In genomic region chr7:98702283-98703240, GRCm38 (mm10) we compare ENCODE assay signal across 7 mouse cellular contexts. TPM values are rescaled to one million over a fixed set of nuclear protein-coding genes. Genes with fewer than 3 reads are reported as not detected.
DNase-seq lines count a peak whose midpoint lies in the region; ATAC-seq lines count a peak whose summit lies in the region.

TSS of gene Thap12 (plus strand) at chr7:98703103.

- peak; percentile 97 for ATAC-seq in embryonic facial prominence, embryonic 11.5 days (replicated peaks; ENCODE audit: insufficient number of reproducible peaks, low FRiP score, low TSS enrichment, low read depth)
- peak; percentile 93 for ATAC-seq in granulocyte monocyte progenitor cell, adult 5-6 weeks (replicated peaks; ENCODE audit: poor library complexity, severe bottlenecking)
- ATAC-seq in midbrain, embryonic 13.5 days, result peak; percentile 99

- 2% methylated on average over 64 of the region's 65 CpGs for WGBS in embryonic facial prominence, embryonic 11.5 days
- WGBS in limb, embryonic 10.5 days, result 4% methylated on average over 65 of the region's 65 CpGs
- WGBS in midbrain, embryonic 13.5 days, result 3% methylated on average over 65 of the region's 65 CpGs

- DNase-seq in adrenal gland, postnatal 14 days, result peak; percentile 100
- DNase-seq in embryonic facial prominence, embryonic 11.5 days (ENCODE audit: low spot score), result peak; percentile 100
- DNase-seq in kidney, adult 11 months, result peak; percentile 99
- peak; percentile 100 for DNase-seq in limb, embryonic 10.5 days (ENCODE audit: low spot score)
- DNase-seq in spleen, adult 12 weeks (ENCODE audit: low spot score), result peak; percentile 98

- H3K27ac ChIP-seq in embryonic facial prominence, embryonic 11.5 days (replicated peaks; ENCODE audit: low read depth, low read length), result peak within 1 kb of the TSS; percentile 62
- H3K27ac ChIP-seq in limb, embryonic 10.5 days, result peak within 1 kb of the TSS; percentile 94
- H3K27ac ChIP-seq in midbrain, embryonic 13.5 days, result peak within 1 kb of the TSS; percentile 86

- peak within 1 kb of the TSS; percentile 58 for H3K4me2 ChIP-seq in embryonic facial prominence, embryonic 11.5 days (ENCODE audit: low read depth, low read length)
- H3K4me2 ChIP-seq in midbrain, embryonic 13.5 days (replicated peaks), result peak within 1 kb of the TSS; percentile 75

- H3K9me3 ChIP-seq in embryonic facial prominence, embryonic 11.5 days (replicated peaks; ENCODE audit: control insufficient read depth, low read length), result no peaks in the 10 kb centered on the region
- H3K9me3 ChIP-seq in limb, embryonic 10.5 days (replicated peaks), result no peaks in the 10 kb centered on the region
- no peaks in the 10 kb centered on the region for H3K9me3 ChIP-seq in midbrain, embryonic 13.5 days

- no peaks in the 10 kb centered on the region for H3K27me3 ChIP-seq in embryonic facial prominence, embryonic 11.5 days (ENCODE audit: control insufficient read depth, insufficient read depth, low read length)
- H3K27me3 ChIP-seq in limb, embryonic 10.5 days (ENCODE audit: low read depth, poor library complexity, severe bottlenecking), result no peaks in the 10 kb centered on the region
- no peaks in the 10 kb centered on the region for H3K27me3 ChIP-seq in midbrain, embryonic 13.5 days

- H3K36me3 ChIP-seq in embryonic facial prominence, embryonic 11.5 days (replicated peaks; ENCODE audit: control insufficient read depth, insufficient read depth, low read depth, low read length), result no peaks in the 10 kb centered on the region
- H3K36me3 ChIP-seq in limb, embryonic 10.5 days, result 0 out of 2 replicates have a peak, but pooled peaks cover 4% of the 10 kb centered on the region
- no peaks in the 10 kb centered on the region for H3K36me3 ChIP-seq in midbrain, embryonic 13.5 days

- H3K4me1 ChIP-seq in embryonic facial prominence, embryonic 11.5 days (ENCODE audit: control insufficient read depth, insufficient read depth, low read length), result no peaks in the 10 kb centered on the region
- H3K4me1 ChIP-seq in limb, embryonic 10.5 days, result peaks cover 34% of the 10 kb centered on the region
- H3K4me1 ChIP-seq in midbrain, embryonic 13.5 days (replicated peaks), result peaks cover 29% of the 10 kb centered on the region

- peak within 1 kb of the TSS; percentile 96 for H3K4me3 ChIP-seq in embryonic facial prominence, embryonic 11.5 days (ENCODE audit: low read depth, low read length)
- H3K4me3 ChIP-seq in limb, embryonic 10.5 days, result peak within 1 kb of the TSS; percentile 84
- peak within 1 kb of the TSS; percentile 97 for H3K4me3 ChIP-seq in midbrain, embryonic 13.5 days (replicated peaks)

- peak within 1 kb of the TSS; percentile 90 for H3K9ac ChIP-seq in embryonic facial prominence, embryonic 11.5 days (replicated peaks; ENCODE audit: low read length)
- peak within 1 kb of the TSS; percentile 96 for H3K9ac ChIP-seq in midbrain, embryonic 13.5 days (replicated peaks)

RNA-seq across cellular contexts. Expression of gene Thap12, which starts in this region (rescaled TPM):
- total RNA-seq in adrenal gland, postnatal 14 days (2021), result 62.3 and 63.7 TPM in 2 replicates
- polyA plus RNA-seq in embryonic facial prominence, embryonic 11.5 days (2014; fragmentation: Nextera tagmentation; extraction: Ambion mirVana), result 87.3 and 91.6 TPM in 2 replicates
- total RNA-seq in granulocyte monocyte progenitor cell, adult 5-6 weeks (2014; fragmentation: Nextera tagmentation), result 44.7 and 52.8 TPM in 2 replicates
- total RNA-seq in granulocyte monocyte progenitor cell, adult 5-6 weeks (2017), result 87.6 and 100 TPM in 2 replicates
- polyA plus RNA-seq in limb, embryonic 10.5 days (2016; fragmentation: Nextera tagmentation; extraction: Ambion mirVana), result 50.8 and 56.2 TPM in 2 replicates
- 48.9 and 52.2 TPM in 2 replicates for polyA plus RNA-seq in midbrain, embryonic 13.5 days (2015; fragmentation: Nextera tagmentation; extraction: Ambion mirVana)

Comparison
In these comparisons a context has a peak if more than half of its experiments do, and no peak if none do; other contexts are left out.
1. Peak in every context shown above with its lines: DNase-seq, ATAC-seq, H3K4me3 ChIP-seq and H3K27ac ChIP-seq.